In the genomic region with DNA sequence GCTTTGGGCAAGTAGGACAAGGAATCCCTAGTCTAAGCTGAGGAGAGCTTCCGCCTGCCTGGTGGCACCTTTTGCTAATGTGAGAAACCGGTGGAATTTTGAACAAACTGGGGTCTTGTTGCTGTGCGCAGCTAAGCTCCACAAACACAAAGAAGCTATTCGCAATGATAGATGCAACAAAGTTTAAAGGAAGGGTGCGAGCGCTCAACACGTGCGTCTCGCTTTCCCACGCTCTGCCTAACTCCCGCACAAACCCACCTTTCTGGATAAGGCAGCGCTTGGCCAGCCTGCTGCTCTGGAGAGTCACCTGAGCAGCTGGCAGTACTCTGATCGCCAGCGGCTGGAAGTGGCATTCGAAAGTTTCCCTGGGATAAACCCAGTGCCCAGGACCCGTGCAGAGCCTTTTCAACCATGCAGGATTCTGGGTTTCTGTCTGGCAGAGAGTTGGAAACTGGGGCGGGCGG, we compare ENCODE assay signal across 8 mouse cellular contexts. TPM values are rescaled to one million over a fixed set of nuclear protein-coding genes. Genes with fewer than 3 reads are reported as not detected.
DNase-seq lines count a peak whose midpoint lies in the region; ATAC-seq and TF ChIP-seq lines count a peak whose summit lies in the region.

No protein-coding gene starts in this region.

- no peaks in the 10 kb centered on the region for H3K9me3 ChIP-seq in hindbrain, embryonic 11.5 days (ENCODE audit: control insufficient read depth, low read length)
- no peaks in the 10 kb centered on the region for H3K9me3 ChIP-seq in limb, embryonic 14.5 days (ENCODE audit: control insufficient read depth, low read length)
- no peaks in the 10 kb centered on the region for H3K9me3 ChIP-seq in midbrain, embryonic 16.5 days (replicated peaks; ENCODE audit: control insufficient read depth, low read length, poor library complexity, severe bottlenecking)

- peak overlapping the region; percentile 53 for H3K9ac ChIP-seq in hindbrain, embryonic 11.5 days (ENCODE audit: low read depth, low read length)
- H3K9ac ChIP-seq in limb, embryonic 14.5 days (ENCODE audit: low read depth, low read length, severe bottlenecking): peak overlapping the region; percentile 65
- H3K9ac ChIP-seq in midbrain, embryonic 16.5 days (ENCODE audit: low read depth, low read length): peak overlapping the region; percentile 65; the same call in 1 of the 2 replicates

- H3K36me3 ChIP-seq in hindbrain, embryonic 11.5 days (ENCODE audit: control insufficient read depth, insufficient read depth, low read length): no peaks in the 10 kb centered on the region
- H3K36me3 ChIP-seq in limb, embryonic 14.5 days (ENCODE audit: control insufficient read depth, insufficient read depth, low read length): no peaks in the 10 kb centered on the region
- no peaks in the 10 kb centered on the region for H3K36me3 ChIP-seq in midbrain, embryonic 16.5 days (ENCODE audit: control insufficient read depth, insufficient read depth, low read length)

- peaks cover 11% of the 10 kb centered on the region for H3K27me3 ChIP-seq in hindbrain, embryonic 11.5 days (ENCODE audit: control insufficient read depth, insufficient read depth, low read length)
- no peaks in the 10 kb centered on the region for H3K27me3 ChIP-seq in limb, embryonic 14.5 days (ENCODE audit: control insufficient read depth, insufficient read depth, low read length)
- peaks cover 3% of the 10 kb centered on the region for H3K27me3 ChIP-seq in midbrain, embryonic 16.5 days (ENCODE audit: control insufficient read depth, insufficient read depth, low read depth, low read length)

- 15% methylated on average over 18 of the region's 18 CpGs for WGBS in hindbrain, embryonic 11.5 days
- 20% methylated on average over 18 of the region's 18 CpGs for WGBS in limb, embryonic 14.5 days
- WGBS in midbrain, embryonic 16.5 days: 17% methylated on average over 18 of the region's 18 CpGs

- no peak overlapping the region for H3K27ac ChIP-seq in cortical plate, adult 2 months (ENCODE audit: insufficient read depth, low read length)
- no peak overlapping the region for H3K27ac ChIP-seq in hindbrain, embryonic 11.5 days (ENCODE audit: low read depth, low read length)
- H3K27ac ChIP-seq in limb, embryonic 14.5 days (replicated peaks; ENCODE audit: low read depth, low read length): no peak overlapping the region
- H3K27ac ChIP-seq in midbrain, embryonic 16.5 days (ENCODE audit: low read length): no peak overlapping the region

- no peak for TF ChIP-seq POLR2A in cortical plate, adult 2 months (IDR thresholded peaks at IDR 0.05; ENCODE audit: extremely low read depth, insufficient read depth, low read length)
- no peak for TF ChIP-seq POLR2A in limb, embryonic 14.5 days (IDR thresholded peaks at IDR 0.05; ENCODE audit: borderline replicate concordance, extremely low read depth, insufficient read depth, insufficient read length)

- peak; percentile 32; the same call in 1 of the 2 replicates for ATAC-seq in hindbrain, embryonic 11.5 days (ENCODE audit: low FRiP score)
- ATAC-seq in limb, embryonic 14.5 days (ENCODE audit: low FRiP score, low read depth): no peak
- peak; percentile 60; the same call in 1 of the 2 replicates for ATAC-seq in midbrain, embryonic 16.5 days

- peak overlapping the region; percentile 94 for H3K4me3 ChIP-seq in cortical plate, adult 2 months (ENCODE audit: insufficient read depth, low read length)
- H3K4me3 ChIP-seq in hindbrain, embryonic 11.5 days (ENCODE audit: low read depth, low read length): peak overlapping the region; percentile 48
- peak overlapping the region; percentile 50 for H3K4me3 ChIP-seq in limb, embryonic 14.5 days (replicated peaks; ENCODE audit: low read length)
- peak overlapping the region; percentile 58 for H3K4me3 ChIP-seq in midbrain, embryonic 16.5 days (ENCODE audit: low read depth, low read length)

- peak; percentile 3 to 14 for DNase-seq in right cerebral cortex, adult 2 months (ENCODE audit: low spot score in 2 of 2)
- DNase-seq in right cerebral cortex, postnatal 10 days (ENCODE audit: low spot score in 2 of 2): no peak
- peak; percentile 26 for DNase-seq in hindbrain, embryonic 11.5 days (ENCODE audit: low spot score)
- no peak for DNase-seq in limb, embryonic 14.5 days (ENCODE audit: low spot score)
- no peak for DNase-seq in c-Kit-positive CD71-positive TER-119-positive erythroid progenitor cells, embryonic 14.5 days (ENCODE audit: low spot score)
- DNase-seq in B cell, adult 2 months: no peak

- H3K4me2 ChIP-seq in hindbrain, embryonic 11.5 days (replicated peaks; ENCODE audit: low read depth, low read length): peak overlapping the region; percentile 68
- H3K4me2 ChIP-seq in limb, embryonic 14.5 days (replicated peaks; ENCODE audit: low read depth, low read length, severe bottlenecking): peak overlapping the region; percentile 61
- H3K4me2 ChIP-seq in midbrain, embryonic 16.5 days (ENCODE audit: low read length): peak overlapping the region; percentile 82

- no peak for TF ChIP-seq CTCF in cortical plate, adult 2 months (IDR thresholded peaks at IDR 0.05; ENCODE audit: extremely low read depth, insufficient read depth, low read length)

- H3K4me1 ChIP-seq in cortical plate, adult 2 months (ENCODE audit: control insufficient read depth, insufficient read depth, low read length): no peaks in the 10 kb centered on the region
- H3K4me1 ChIP-seq in hindbrain, embryonic 11.5 days (replicated peaks; ENCODE audit: control insufficient read depth, insufficient read depth, low read length): no peaks in the 10 kb centered on the region
- no peaks in the 10 kb centered on the region for H3K4me1 ChIP-seq in limb, embryonic 14.5 days (ENCODE audit: control insufficient read depth, insufficient read depth, low read length)
- H3K4me1 ChIP-seq in midbrain, embryonic 16.5 days (ENCODE audit: control insufficient read depth, insufficient read depth, low read length): no peaks in the 10 kb centered on the region

RNA-seq across cellular contexts. Expression of a gene that starts 0.9 kb away (rescaled TPM):
- 17.3 and 17.5 TPM in 2 replicates for polyA plus RNA-seq in cortical plate, adult 2 months (2012; rRNA removed)
- polyA plus RNA-seq in hindbrain, embryonic 11.5 days (2014; fragmentation: Nextera tagmentation; extraction: Ambion mirVana): 17.6 and 18.3 TPM in 2 replicates
- polyA plus RNA-seq in limb, embryonic 14.5 days (2012; rRNA removed): 9.7 and 9.9 TPM in 2 replicates
- polyA plus RNA-seq in limb, embryonic 14.5 days (2014; fragmentation: Nextera tagmentation; extraction: Ambion mirVana): 13.3 and 13.7 TPM in 2 replicates
- polyA plus RNA-seq in midbrain, embryonic 16.5 days (2015; fragmentation: Nextera tagmentation; extraction: Ambion mirVana): 7.9 and 8.3 TPM in 2 replicates

RNA-seq across cellular contexts. Expression of a gene that starts 51.3 kb away (rescaled TPM):
- polyA plus RNA-seq in cortical plate, adult 2 months (2012; rRNA removed): 1.6 and 2.2 TPM in 2 replicates
- polyA plus RNA-seq in hindbrain, embryonic 11.5 days (2014; fragmentation: Nextera tagmentation; extraction: Ambion mirVana): 0.50 and 1.1 TPM in 2 replicates
- polyA plus RNA-seq in limb, embryonic 14.5 days (2012; rRNA removed): 0.68 and 0.85 TPM in 2 replicates
- 0.94 and 2.1 TPM in 2 replicates for polyA plus RNA-seq in limb, embryonic 14.5 days (2014; fragmentation: Nextera tagmentation; extraction: Ambion mirVana)
- polyA plus RNA-seq in midbrain, embryonic 16.5 days (2015; fragmentation: Nextera tagmentation; extraction: Ambion mirVana): 0.16 and 0.33 TPM in 2 replicates

Comparison
In these comparisons a context has a peak if more than half of its experiments do, and no peak if none do; other contexts are left out.
1. DNase-seq: peak in right cerebral cortex, adult 2 months (2 of 2) and hindbrain, embryonic 11.5 days (single experiment); none in right cerebral cortex, postnatal 10 days (0 of 2), limb, embryonic 14.5 days (single experiment), c-Kit-positive CD71-positive TER-119-positive erythroid progenitor cells, embryonic 14.5 days (single experiment) and B cell, adult 2 months (0 of 2).
2. Peak in every context shown above with its lines, with median percentiles within 50 percentile points of each other: H3K4me3 ChIP-seq, H3K4me2 ChIP-seq and H3K9ac ChIP-seq.